13 mouse cellular contexts compared by ENCODE assay signal in genomic region chr16:25012938-25013337, GRCm38 (mm10).
"Had no signal": no experiment of that assay in that cellular context is flagged by ENCODE, and none has a peak within 500 bp of the region (broad histone marks: within the 10 kb centered on the region; RNA-seq: fewer than 3 reads in every experiment).

No protein-coding gene starts in this region.

- DNase-seq: lung, adult 18-20 months; lung, embryonic 14.5 days; lung, postnatal 10 days; lung, postnatal 4 days; right cerebral cortex, postnatal 14 days; thymus, adult 18-20 months; thymus, postnatal 14 days; thymus, postnatal 36 days had no signal

- H3K27ac ChIP-seq: liver, embryonic 15.5 days; midbrain, embryonic 13.5 days; midbrain, embryonic 15.5 days; neural tube, embryonic 12.5 days had no signal

- H3K4me3 ChIP-seq: liver, embryonic 15.5 days; megakaryocyte, embryonic 14.5 days; midbrain, embryonic 13.5 days; midbrain, embryonic 15.5 days; neural tube, embryonic 12.5 days had no signal

- H3K4me1 ChIP-seq: liver, embryonic 15.5 days; midbrain, embryonic 15.5 days had no signal
